Mouse (Mus musculus): Measurements from ENCODE around the gene Mthfd1l. TPM values are rescaled to one million over a fixed set of nuclear protein-coding genes. Genes with fewer than 3 reads are reported as not detected.

Gene Mthfd1l
- total RNA-seq, 2 experiments from 2014 or later: 8.6 to 9.6 TPM

DNA sequence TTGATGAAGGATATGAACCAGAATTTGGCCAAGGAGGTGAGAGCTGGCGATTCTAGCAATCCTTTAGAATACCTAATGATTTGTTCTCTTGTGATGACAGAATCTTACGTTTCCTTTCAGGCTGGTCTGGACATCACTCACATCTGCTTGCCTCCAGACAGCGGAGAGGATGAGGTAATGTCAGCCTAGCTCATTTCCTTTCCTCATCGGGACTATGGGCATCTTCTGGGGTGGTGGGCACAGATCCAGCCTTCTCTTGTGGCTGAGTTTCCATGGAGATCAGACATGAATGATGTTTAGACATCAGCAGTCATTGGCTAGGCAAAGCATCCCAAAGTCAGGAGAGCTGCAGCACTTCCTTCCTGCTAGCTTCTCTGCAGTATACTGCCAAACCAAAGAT lies 7.3 kb downstream of the Mthfd1l start:
- intact Hi-C loops (cut with DNase I): no loop called here
- DNase-seq (ENCODE audit: extremely low spot score in 1 of 2, low spot score in 2 of 2): no peak
- Histone ChIP-seq H3K4me3 (no peak overlapping the region), H3K27ac (no peak overlapping the region)
- no peak for TF ChIP-seq CTCF (IDR thresholded peaks at IDR 0.05)

DNA sequence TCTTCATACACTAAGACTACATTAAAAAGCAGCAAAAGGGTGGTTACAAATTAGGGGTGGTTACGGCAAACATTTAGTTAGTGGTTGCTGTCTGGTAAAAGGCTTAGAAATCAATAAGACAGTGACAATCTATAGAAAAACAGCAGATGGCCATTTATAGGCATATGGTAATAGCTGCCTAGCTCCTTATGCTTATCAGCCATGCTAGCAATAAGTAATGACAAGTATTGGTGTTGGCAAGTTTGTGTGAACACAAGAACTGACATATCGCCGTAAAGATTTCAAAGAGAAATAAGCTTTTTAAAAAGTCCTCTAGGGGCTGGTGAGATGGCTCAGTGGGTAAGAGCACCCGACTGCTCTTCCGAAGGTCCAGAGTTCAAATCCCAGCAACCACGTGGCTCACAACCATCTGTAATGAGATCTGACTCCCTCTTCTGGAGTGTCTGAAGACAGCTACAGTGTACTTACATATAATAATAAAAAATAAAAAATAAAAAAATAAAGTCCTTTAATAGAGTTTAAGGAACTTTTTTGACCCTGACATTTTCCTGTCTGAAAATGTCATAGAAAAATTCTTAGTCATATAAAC lies 17.5 kb downstream of the Mthfd1l start:
- Histone ChIP-seq H3K4me3 (no peak overlapping the region), H3K27ac (no peak overlapping the region)
- TF ChIP-seq CTCF (IDR thresholded peaks at IDR 0.05): no peak
- DNase-seq (ENCODE audit: extremely low spot score in 1 of 2, low spot score in 2 of 2): no peak
- intact Hi-C loops (cut with DNase I): no loop called here

DNA sequence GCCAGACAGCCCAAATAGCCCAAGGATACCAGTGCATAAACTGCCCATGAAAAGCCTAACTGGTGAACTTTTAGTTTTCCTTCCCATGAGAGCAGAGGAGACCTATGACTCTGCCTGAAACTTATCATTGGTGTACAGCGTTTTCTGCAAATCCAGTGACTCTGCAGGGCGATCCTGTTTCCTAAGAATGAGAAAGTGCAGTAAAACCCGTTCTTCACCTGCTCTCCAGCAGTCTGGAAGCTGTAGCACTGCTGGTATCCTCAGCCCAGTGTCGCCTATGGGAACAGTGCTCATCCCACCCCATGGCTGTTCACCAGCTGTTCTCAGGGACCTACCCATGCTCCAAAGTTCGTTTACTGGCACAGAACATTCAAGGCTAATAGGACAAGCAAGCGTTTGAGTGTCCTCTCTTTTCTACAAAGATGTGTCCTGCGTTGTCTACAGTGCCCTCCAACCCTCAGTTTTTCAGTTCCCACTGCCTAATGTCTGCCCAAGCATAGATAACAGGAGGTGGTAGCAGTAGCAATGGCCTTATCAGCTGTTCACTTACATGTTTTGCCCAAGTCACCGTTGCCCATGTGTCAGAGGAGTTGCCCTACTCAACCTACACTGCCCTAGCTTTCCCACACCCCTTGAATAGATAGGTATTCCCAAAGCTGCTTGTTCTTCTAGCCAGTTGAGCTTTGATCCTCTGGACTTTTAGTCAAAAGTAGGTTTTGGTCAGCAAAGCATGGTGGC lies 20.6 kb downstream of the Mthfd1l start:
- Histone ChIP-seq H3K4me3 (no peak overlapping the region), H3K27ac (no peak overlapping the region)
- no peak for TF ChIP-seq CTCF (IDR thresholded peaks at IDR 0.05)
- intact Hi-C loops (cut with DNase I): no loop called here
- no peak for DNase-seq (ENCODE audit: extremely low spot score in 1 of 2, low spot score in 2 of 2)

DNA sequence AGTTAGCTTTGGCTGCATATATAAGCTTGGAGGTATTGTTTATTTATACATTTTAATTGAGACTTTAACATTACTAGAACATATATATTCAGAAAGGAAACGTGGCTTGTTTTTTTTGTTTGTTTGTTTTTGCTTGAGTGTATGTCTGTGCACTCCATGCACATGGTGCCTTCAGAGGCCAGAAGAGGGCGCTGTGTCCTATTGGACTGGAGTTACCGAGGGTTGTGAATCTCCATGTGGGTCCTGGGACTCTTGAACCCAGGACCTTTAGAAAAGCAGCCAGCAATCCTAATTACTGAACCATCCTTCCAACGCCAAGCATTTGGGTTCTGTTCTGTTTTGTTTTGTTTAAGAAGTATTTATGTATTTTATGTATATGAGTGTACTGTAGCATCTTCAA lies 22.4 kb downstream of the Mthfd1l start:
- no peak for DNase-seq (ENCODE audit: extremely low spot score in 1 of 2, low spot score in 2 of 2)
- no peak overlapping the region for H3K4me3 ChIP-seq
- peak; percentile 19 for TF ChIP-seq CTCF (IDR thresholded peaks at IDR 0.05)
- no peak overlapping the region for H3K27ac ChIP-seq
- intact Hi-C loops (cut with DNase I): no loop called here

DNA sequence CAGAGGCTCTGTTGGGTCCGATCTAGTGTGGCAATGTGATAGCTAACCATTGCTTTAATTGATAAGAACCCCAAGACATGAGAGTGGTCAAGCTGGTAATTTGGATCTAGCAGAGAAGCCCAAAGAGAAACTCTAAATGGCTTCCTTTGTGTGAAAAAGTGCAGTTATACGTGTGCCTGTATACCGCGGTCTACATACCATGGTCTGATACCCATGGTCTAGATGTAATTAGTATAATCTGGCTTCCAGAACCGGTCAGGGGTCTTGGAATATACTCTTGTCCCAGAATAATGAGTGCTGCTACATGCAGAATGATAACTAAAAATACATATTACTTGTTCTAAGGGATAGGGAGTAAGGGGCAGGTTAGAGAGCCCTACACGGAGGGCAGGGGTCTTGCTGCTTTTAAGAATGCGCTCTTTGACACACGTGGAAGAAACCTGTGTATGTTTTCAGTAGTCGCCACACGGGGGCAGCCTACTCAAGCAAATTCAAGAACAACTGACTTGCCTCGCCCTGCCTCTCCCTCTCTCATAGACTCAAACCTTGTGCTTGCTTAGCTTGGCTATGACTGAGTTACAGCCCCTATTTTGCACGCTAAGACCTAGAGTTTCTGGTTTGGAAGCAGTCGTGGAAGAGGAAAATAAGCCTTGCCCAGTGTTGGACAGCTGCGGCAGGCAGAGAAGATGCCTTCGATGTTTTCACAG lies 23.4 kb downstream of the Mthfd1l start:
- peak overlapping the region; percentile 32 for H3K4me3 ChIP-seq
- H3K27ac ChIP-seq: no peak overlapping the region
- TF ChIP-seq CTCF (IDR thresholded peaks at IDR 0.05): peak; percentile 73
- peak; percentile 61 to 71 for DNase-seq (ENCODE audit: extremely low spot score in 1 of 2, low spot score in 2 of 2)
- intact Hi-C loops (cut with DNase I): loop anchor here (2.0 kb wide), 3 partner anchors 336 to 376 kb away; no protein-coding TSS in a partner anchor

DNA sequence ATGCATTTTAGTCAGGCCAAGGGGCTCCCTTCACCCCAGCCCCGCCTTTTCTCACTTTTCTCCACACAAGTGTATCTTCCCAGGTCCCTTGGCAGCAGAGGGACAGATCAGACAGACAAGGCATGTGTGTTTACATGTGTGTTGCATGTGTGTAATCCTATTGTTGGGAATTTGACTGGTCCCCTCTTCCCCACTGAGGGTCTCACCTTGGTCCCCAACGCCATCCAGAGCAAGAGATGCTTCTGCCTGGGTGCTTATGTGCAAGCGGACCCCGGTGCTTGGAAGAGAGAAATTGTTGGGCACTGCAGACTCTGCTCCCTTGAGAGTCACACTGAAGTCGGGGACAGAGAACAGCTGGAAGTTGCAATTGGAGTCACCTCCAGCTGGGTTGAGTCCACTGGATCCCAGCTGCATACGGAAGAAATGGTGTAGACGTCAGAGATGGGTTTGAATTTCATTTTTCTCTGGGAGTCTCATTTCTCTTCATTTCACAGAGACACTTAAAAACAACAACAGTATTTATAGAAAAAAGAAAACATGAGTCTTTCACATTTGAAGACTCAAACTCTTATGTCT lies 25.0 kb downstream of the Mthfd1l start:
- no peak overlapping the region for H3K4me3 ChIP-seq
- DNase-seq (ENCODE audit: extremely low spot score in 1 of 2, low spot score in 2 of 2): no peak
- TF ChIP-seq CTCF (IDR thresholded peaks at IDR 0.05): no peak
- intact Hi-C loops (cut with DNase I): loop anchor here (2.0 kb wide), 3 partner anchors 335 to 375 kb away; no protein-coding TSS in a partner anchor
- no peak overlapping the region for H3K27ac ChIP-seq

DNA sequence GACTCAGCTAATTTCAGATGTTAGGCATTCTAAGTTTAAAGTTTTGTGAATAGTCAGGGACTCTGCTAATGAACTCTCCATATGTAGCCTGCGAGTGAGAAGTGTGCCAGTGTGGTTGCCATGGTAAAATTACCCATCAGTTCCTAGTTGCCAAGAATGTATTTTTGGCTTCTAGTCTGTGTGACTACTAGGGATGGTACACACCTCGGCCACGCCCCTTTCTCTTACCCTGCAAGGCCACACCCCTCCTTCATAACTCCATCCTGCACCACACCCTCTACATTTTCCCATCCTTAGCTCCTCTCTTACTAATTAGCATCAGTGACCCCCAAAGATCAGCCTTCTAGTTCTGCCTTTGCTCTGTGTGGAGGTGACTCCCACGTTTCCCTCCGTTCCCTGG lies 29.8 kb downstream of the Mthfd1l start:
- intact Hi-C loops (cut with DNase I): no loop called here
- no peak for DNase-seq (ENCODE audit: extremely low spot score in 1 of 2, low spot score in 2 of 2)
- no peak overlapping the region for H3K4me3 ChIP-seq
- TF ChIP-seq CTCF (IDR thresholded peaks at IDR 0.05): no peak
- no peak overlapping the region for H3K27ac ChIP-seq

DNA sequence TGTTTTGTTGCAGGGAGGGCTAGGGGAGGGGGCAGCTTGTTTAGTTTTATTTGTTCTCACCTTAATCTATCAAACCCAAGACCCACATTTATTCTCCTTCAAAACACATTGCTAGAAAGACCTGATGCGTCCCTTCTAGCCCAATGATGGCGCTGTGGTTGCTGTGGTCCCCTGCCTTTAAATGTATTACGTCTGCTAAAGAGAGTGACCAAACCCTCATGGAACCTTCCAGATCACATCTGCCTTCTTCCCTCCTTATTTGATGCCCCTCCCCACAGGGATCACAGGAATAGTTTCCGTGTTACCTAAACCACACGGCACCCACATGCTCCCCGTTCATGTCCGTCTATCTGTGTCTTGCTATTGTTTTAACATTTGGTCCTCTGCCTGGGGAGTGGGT lies 32.3 kb downstream of the Mthfd1l start:
- H3K27ac ChIP-seq: no peak overlapping the region
- no peak for DNase-seq (ENCODE audit: extremely low spot score in 1 of 2, low spot score in 2 of 2)
- H3K4me3 ChIP-seq: no peak overlapping the region
- no peak for TF ChIP-seq CTCF (IDR thresholded peaks at IDR 0.05)
- intact Hi-C loops (cut with DNase I): no loop called here

DNA sequence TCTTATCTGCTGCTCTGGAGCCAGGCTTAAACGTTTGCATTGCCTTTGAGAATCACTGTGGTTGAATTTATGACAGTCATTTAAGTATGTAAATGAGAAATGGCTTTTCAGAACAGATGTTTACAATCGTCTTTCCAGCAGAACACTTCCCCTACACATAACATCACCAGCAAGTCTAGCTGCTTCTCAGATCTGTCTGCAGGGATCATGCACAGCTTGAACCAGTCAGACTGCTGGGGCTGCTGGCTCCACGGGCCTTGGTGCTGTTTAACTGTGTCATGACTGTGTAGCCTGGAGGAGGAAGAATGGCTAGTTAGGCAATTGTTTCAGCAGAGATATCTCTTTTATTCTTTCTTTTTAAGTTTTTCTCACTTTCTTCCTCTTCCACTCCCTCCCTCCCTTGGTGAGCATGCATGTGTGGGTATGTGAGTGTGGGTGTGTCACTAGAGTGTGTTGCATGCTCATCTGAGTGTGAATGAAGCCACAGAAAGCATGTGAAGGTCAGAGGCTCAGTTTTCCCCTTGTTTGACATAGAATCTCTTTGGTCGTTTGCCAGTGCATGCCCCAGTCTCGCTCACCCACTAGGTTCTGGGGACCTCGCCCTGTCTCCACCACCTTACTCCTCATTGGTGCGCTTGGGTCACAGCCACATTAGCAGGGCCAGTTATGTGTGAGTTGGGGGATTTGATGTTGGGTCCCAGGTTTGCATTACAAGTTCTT lies 33.5 kb downstream of the Mthfd1l start:
- intact Hi-C loops (cut with DNase I): no loop called here
- no peak for DNase-seq (ENCODE audit: extremely low spot score in 1 of 2, low spot score in 2 of 2)
- no peak overlapping the region for H3K4me3 ChIP-seq
- H3K27ac ChIP-seq: no peak overlapping the region
- TF ChIP-seq CTCF (IDR thresholded peaks at IDR 0.05): no peak

DNA sequence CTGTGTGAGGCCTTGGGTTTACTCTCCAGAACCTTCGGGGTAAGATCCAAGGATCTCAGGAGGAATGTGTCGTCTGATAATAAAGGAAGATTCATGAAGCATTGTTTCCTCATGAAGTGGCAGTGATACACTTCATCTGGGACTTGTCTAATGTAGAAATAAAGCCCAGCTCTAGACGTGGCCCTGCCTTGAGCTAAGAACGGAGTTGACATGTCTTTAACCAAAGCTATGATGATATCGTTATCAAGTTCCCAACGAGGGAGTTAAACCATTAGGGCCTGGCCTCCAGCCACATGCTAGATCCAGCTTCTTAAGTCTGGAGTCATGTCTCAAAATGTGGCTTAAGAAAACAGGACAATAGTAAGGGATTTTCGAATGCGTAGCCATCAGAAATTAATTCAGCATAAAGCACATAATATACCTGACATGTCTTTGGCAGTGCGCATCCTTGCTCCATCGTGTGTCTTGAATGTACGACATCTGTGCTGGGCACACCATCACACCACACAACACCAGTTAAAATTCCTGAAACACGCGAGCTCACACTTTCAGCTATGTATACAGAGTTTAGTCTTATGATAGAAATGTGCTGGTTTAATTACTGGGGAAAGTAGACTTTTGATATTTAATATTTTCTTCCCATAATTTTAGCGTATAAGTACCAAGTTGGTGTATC lies 49.8 kb downstream of the Mthfd1l start:
- no peak for DNase-seq (ENCODE audit: extremely low spot score in 1 of 2, low spot score in 2 of 2)
- Histone ChIP-seq H3K27ac (no peak overlapping the region), H3K4me3 (no peak overlapping the region)
- TF ChIP-seq CTCF (IDR thresholded peaks at IDR 0.05): no peak
- intact Hi-C loops (cut with DNase I): no loop called here

DNA sequence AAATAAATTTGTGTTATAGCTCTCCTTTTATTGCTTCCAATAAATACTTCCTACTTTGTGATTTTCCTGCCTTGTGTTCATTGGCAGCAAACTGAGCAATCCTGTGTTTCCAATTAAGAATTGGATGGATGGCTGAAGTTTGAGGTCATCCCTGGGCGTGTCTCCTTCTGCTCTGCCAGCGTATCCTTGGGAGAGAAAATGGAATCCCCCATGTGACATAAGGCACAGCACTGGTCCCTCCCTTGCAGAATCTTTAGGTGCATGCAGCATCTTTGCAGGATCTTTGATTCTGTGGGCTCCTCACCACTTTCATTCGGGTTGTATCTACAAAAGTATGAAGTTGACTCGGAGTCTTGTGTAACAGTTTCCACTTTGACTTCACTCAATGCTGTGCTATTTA lies 53.7 kb downstream of the Mthfd1l start:
- intact Hi-C loops (cut with DNase I): no loop called here
- no peak overlapping the region for H3K4me3 ChIP-seq
- no peak overlapping the region for H3K27ac ChIP-seq
- DNase-seq (ENCODE audit: extremely low spot score in 1 of 2, low spot score in 2 of 2): no peak
- TF ChIP-seq CTCF (IDR thresholded peaks at IDR 0.05): no peak

All from left cerebral cortex, adult 2 months (tissue).